Mouse (Mus musculus) testis, adult 2 months (tissue): Measurements from ENCODE around the gene Matn1. TPM values are rescaled to one million over a fixed set of nuclear protein-coding genes. Genes with fewer than 3 reads are reported as not detected.

ENCODE experiments used
- H3K27ac ChIP-seq: fragments of 200-500 bp; 2 replicates; pipeline ENCODE4 v1.5.1; 2012; ENCODE audit warnings: low read depth, low read length; ENCODE audit not compliant: control insufficient read depth, insufficient read depth
- H3K27me3 ChIP-seq: fragments of 200-500 bp; 2 replicates; pipeline ENCODE4 v1.6.1; 2012; ENCODE audit warnings: mild to moderate bottlenecking, low read length, moderate library complexity; ENCODE audit not compliant: control insufficient read depth, insufficient read depth
- H3K36me3 ChIP-seq: fragments of 200-500 bp; 2 replicates; pipeline ENCODE4 v1.6.1; 2012; ENCODE audit warnings: mild to moderate bottlenecking, low read length; ENCODE audit not compliant: control insufficient read depth, insufficient read depth
- H3K4me1 ChIP-seq: fragments of 200-500 bp; 2 replicates; pipeline ENCODE4 v1.6.1; 2012; ENCODE audit warnings: low read length; ENCODE audit not compliant: control insufficient read depth, insufficient read depth
- H3K4me3 ChIP-seq: fragments of 200-500 bp; 2 replicates; pipeline ENCODE4 v1.5.1; 2012; ENCODE audit warnings: low read depth, mild to moderate bottlenecking, low read length, moderate library complexity, mixed read lengths; ENCODE audit not compliant: control insufficient read depth
- CTCF ChIP-seq: fragments of 200-500 bp; IDR thresholded peaks from 2 replicates; pipeline ENCODE4 v1.5.1; 2012; ENCODE audit warnings: low read depth, mild to moderate bottlenecking, inconsistent platforms, low read length, moderate library complexity; ENCODE audit not compliant: control insufficient read depth, insufficient read depth, insufficient replicate concordance
- POLR2A ChIP-seq: fragments of 200-500 bp; IDR thresholded peaks from 2 replicates; pipeline ENCODE4 v1.6.1; 2012; ENCODE audit warnings: low read depth, mild to moderate bottlenecking, inconsistent platforms, low read length, moderate library complexity; ENCODE audit not compliant: control insufficient read depth
- polyA plus RNA-seq: library from polyadenylated mRNA; depleted of rRNA; stranded (reverse); fragments of >200 nt; gene quantifications from 2 replicates; pipeline ENCODE4 v1.2.3, GENCODE M21; 2012; rRNA removed

Gene Matn1
- polyA plus RNA-seq, 1 experiment: not detected

DNA sequence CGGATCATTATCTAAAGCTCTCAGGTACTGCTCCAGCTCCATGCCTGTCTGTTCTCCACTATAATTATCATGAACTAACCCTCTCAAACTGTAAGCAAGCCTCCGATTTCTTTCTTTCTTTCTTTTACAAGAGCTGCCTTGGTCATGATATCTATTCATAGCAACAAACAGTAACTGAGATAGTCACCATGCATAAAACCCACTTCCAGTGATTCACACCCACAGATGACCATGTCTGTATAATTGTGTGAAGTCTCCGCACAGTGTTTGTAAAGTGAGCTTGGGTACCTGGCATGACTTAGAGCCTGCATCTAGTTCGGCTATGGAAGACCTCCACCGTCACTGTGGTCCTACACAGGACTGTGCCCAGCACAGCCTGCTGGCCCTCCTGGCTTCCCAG, 46.8 kb downstream of the Matn1 start:
- Histone ChIP-seq H3K4me1 (no peaks in the 10 kb centered on the region), H3K27ac (no peak overlapping the region), H3K27me3 (no peaks in the 10 kb centered on the region), H3K4me3 (no peak overlapping the region), H3K36me3 (no peaks in the 10 kb centered on the region)
- TF ChIP-seq POLR2A: no peak
- TF ChIP-seq CTCF: no peak

DNA sequence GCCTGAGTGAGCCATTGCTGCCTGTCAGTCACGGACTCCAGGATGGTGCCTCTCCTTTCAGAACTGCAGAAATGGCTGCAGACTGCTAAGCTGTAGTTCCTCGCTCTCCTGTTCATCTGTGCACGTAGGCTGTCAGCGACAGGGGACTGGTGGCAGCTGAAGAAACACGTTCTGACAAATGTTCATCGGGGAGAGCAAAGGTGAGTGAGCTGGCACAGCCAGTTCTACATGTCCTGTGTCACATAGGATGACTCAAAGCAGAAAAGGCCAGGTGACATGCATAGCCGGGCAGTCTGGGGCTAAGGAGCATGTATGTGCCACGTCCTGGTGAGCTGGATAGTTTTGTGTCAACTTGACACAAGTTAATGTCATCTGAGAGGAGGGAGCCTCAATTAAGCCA, 50.4 kb downstream of the Matn1 start:
- Histone ChIP-seq H3K4me1 (no peaks in the 10 kb centered on the region), H3K36me3 (no peaks in the 10 kb centered on the region), H3K4me3 (no peak overlapping the region), H3K27ac (no peak overlapping the region), H3K27me3 (no peaks in the 10 kb centered on the region)
- TF ChIP-seq POLR2A: no peak

DNA sequence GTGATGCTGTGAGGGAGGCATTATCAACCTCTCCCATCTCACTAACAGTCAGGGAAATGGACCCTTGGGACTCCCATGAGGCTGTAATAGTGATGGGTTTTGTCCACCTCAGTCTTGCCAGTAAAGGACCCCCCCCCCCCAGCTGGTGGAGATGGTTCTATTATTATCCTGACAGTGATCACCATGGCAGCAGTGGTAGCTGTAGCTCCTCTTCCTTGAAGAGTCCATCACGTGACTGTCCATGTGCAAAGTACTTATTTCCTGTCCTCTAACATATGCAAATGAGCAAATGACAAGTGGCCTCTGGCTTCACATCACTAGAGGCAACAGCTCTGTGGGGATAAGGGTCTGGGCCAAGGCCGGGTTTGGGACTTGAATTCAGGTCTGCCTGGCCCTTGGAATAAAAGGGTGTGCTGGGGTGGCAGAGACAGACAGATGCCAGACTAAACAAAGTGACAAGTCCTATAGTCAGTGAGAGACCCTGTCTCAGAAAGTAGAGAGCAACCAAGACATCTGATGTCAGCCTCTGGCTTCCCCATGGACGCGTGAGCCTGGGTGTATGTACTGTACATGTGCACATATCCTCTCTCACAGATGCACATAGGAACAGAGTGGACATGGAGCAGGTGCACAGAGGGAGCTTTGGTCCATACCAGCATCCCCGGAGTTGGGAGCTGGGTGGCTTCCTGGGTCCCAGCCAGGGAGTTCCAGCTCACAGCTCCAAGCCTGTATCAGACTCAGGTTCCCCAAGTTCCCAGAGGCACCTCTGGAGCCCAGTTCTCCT, 55.8 kb downstream of the Matn1 start:
- H3K36me3 ChIP-seq: no peaks in the 10 kb centered on the region
- H3K4me3 ChIP-seq: no peak overlapping the region
- H3K4me1 ChIP-seq: no peaks in the 10 kb centered on the region
- TF ChIP-seq CTCF (no peak), POLR2A (no peak)
- H3K27me3 ChIP-seq: no peaks in the 10 kb centered on the region
- no peak overlapping the region for H3K27ac ChIP-seq

DNA sequence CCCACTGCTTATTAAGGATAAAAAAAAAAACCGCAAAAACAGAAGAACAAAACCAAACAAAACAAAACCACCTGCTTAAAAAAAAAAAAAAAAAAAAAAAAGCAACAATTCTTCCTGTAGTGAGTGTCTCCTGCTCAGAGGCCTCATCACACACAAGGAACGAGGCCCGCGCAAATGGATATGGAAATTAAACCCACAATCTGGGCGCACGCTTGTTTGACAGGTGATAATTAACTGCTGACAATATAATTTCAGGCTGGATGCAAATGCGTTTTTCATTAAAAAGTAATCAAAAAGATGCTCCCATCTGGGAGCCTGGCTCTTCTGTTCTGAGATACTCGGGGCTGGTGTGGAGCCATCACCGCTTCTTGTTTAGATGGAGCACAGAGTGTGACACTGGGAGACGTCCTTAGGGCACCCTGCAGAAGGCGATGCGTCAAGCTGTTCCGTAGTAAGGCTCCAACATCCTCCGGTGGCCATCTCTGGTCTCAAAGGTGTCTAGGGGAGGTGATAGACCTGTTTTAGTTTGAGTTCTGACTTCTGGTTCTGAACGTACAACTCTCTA, 56.5 kb downstream of the Matn1 start:
- TF ChIP-seq CTCF (no peak), POLR2A (no peak)
- H3K27ac ChIP-seq: no peak overlapping the region
- H3K27me3 ChIP-seq: no peaks in the 10 kb centered on the region
- no peaks in the 10 kb centered on the region for H3K4me1 ChIP-seq
- no peak overlapping the region for H3K4me3 ChIP-seq
- no peaks in the 10 kb centered on the region for H3K36me3 ChIP-seq

Other genes with a start within 250 kb of the Matn1 start
- gene Sdc3, start 151.8 kb upstream of the Matn1 start, polyA plus RNA-seq: 73.1 and 75.3 TPM in 2 replicates
- gene Laptm5, start 31.3 kb upstream of the Matn1 start, polyA plus RNA-seq: 4.2 and 5.6 TPM in 2 replicates